Mouse (Mus musculus) hindbrain, embryonic 13.5 days (tissue): ENCODE results near the gene Stk24. TPM values are rescaled to one million over a fixed set of nuclear protein-coding genes. Genes with fewer than 3 reads are reported as not detected.

ENCODE experiments used
- ATAC-seq: fragments of 200-750 bp; cut with Nextera tagmentation; 2 replicates; pipeline ENCODE4 v1.8.0; 2017; ENCODE audit warnings: moderate TSS enrichment; ENCODE audit not compliant: low FRiP score
- H3K27ac ChIP-seq: fragments of 300-500 bp; sonication (generic); 2 replicates; pipeline ENCODE4 v1.5.1; 2015; ENCODE audit warnings: inconsistent platforms, mild to moderate bottlenecking, moderate library complexity
- H3K27me3 ChIP-seq: fragments of 300-500 bp; sonication (generic); 2 replicates; pipeline ENCODE4 v1.6.1; 2015; ENCODE audit warnings: mild to moderate bottlenecking, inconsistent platforms
- H3K36me3 ChIP-seq: fragments of 300-500 bp; sonication (generic); 2 replicates; pipeline ENCODE4 v1.6.1; 2015; ENCODE audit warnings: mild to moderate bottlenecking, inconsistent platforms
- H3K4me1 ChIP-seq: fragments of 300-500 bp; sonication (generic); replicated peaks from 2 replicates; pipeline ENCODE4 v1.6.1; 2015; ENCODE audit warnings: inconsistent platforms
- H3K4me2 ChIP-seq: fragments of 300-500 bp; sonication (generic); 2 replicates; pipeline ENCODE4 v1.6.1; 2015; ENCODE audit warnings: inconsistent platforms, mild to moderate bottlenecking, moderate library complexity
- H3K4me3 ChIP-seq: fragments of 300-500 bp; sonication (generic); 2 replicates; pipeline ENCODE4 v1.5.1; 2015; ENCODE audit warnings: mild to moderate bottlenecking, inconsistent platforms
- H3K9ac ChIP-seq: fragments of 300-500 bp; sonication (generic); 2 replicates; pipeline ENCODE4 v1.6.1; 2015; ENCODE audit warnings: mild to moderate bottlenecking, inconsistent platforms
- H3K9me3 ChIP-seq: fragments of 300-500 bp; sonication (generic); 2 replicates; pipeline ENCODE4 v1.6.1; 2016; ENCODE audit warnings: inconsistent platforms
- WGBS: fragments of 180-500 bp; shearing (Covaris S2); methylation state at CpG from one replicate; pipeline ENCODE4 v1.1.7; 2015; 5-methylcytosine and 5-hydroxymethylcytosine counted together
- polyA plus RNA-seq: library from polyadenylated mRNA; unstranded; fragments of >200 nt; fragmentation: Nextera tagmentation; extraction: Ambion mirVana; gene quantifications from 2 replicates; pipeline ENCODE4 v1.2.1, GENCODE M21; 2015

The Stk24 gene
- polyA plus RNA-seq, 1 experiment from 2014 or later: 20.2 TPM

DNA sequence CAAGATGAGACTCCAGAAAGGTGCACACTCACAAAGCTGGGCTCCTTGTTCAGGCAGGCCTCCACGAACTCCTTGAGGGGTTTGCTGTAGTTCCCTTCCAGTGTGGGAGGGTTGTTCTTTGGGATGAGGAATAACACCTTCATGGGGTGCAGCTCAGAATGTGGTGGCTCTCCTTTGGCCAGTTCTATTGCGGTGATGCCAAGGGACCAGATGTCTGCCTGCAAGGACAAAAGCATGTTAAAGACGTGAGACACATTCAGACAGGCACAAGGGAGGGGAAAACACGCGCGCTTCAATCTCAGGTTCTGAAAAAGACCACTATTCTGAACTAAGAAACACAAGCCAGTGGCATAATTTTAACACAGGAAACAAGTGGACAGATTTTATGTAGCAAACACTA is 82.7 kb downstream of the Stk24 start:
- H3K4me3 ChIP-seq: no peak overlapping the region
- peaks cover 54% of the 10 kb centered on the region for H3K36me3 ChIP-seq

DNA sequence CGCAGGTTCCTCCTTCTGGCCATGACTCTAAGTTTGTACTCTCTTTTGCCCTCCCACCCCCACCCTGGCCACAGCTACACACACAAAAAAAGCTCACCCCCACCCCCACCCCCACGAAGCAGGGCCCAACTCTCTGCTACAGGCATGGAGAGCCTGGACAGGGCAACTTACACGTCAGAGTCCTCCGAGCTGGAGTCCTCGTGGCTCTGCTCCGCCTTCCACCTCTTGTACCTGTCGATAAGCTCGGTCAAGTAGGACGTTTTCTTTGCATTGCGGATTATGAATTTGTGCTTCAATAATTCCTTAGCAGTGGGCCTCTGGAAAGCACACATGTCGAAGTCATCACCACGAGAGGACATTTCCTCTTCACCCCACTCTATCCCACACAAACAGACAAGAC is 85.3 kb downstream of the Stk24 start:
- peaks cover 54% of the 10 kb centered on the region for H3K36me3 ChIP-seq
- no peak overlapping the region for H3K27ac ChIP-seq
- no peaks in the 10 kb centered on the region for H3K4me1 ChIP-seq
- no peak overlapping the region for H3K4me3 ChIP-seq
- ATAC-seq: no peak
- WGBS: 91% methylated on average over 12 of the region's 12 CpGs
- H3K9me3 ChIP-seq: no peaks in the 10 kb centered on the region
- H3K4me2 ChIP-seq: no peak overlapping the region
- H3K27me3 ChIP-seq: no peaks in the 10 kb centered on the region
- H3K9ac ChIP-seq: no peak overlapping the region

More for the DNA sequence above, 82.7 kb downstream of the Stk24 start:
- Histone ChIP-seq H3K9ac (no peak overlapping the region), H3K4me1 (no peaks in the 10 kb centered on the region), H3K9me3 (no peaks in the 10 kb centered on the region), H3K4me2 (no peak overlapping the region), H3K27me3 (no peaks in the 10 kb centered on the region), H3K27ac (no peak overlapping the region)
- 90% methylated on average over 6 of the region's 6 CpGs for WGBS
- ATAC-seq: no peak

- Histone ChIP-seq H3K4me3 (no peak overlapping the region), H3K27me3 (no peaks in the 10 kb centered on the region), H3K27ac (no peak overlapping the region), H3K36me3 (peaks cover 56% of the 10 kb centered on the region), H3K9ac (no peak overlapping the region), H3K9me3 (no peaks in the 10 kb centered on the region), H3K4me1 (no peaks in the 10 kb centered on the region), H3K4me2 (no peak overlapping the region)
- no peak for ATAC-seq
- 92% methylated on average over 3 of the region's 3 CpGs for whole genome bisulfite sequencing
Measured at GRCm38 (mm10) chr14:121292391-121292790, 87.4 kb downstream of the Stk24 start.

DNA sequence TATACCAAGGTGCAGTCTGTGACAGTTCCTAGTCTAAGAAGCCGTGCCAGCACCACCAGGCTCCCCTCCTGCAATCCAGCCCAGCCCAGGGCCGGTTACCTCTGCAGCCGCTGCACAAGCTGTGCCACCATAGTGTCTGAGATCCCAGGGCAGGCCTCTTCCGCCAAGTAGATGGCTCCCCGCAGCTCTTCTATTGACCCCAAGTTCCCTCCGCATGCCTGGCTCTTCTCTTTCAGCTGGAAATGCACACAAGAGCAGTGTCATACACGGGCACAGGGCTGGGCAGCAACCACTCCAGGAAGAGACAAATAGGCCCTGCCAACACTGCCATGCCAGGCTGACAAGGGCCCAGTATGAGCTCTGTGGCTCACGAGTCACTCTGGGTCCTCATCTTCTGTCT is 87.9 kb downstream of the Stk24 start:
- 83% methylated on average over 8 of the region's 8 CpGs for WGBS
- Histone ChIP-seq H3K36me3 (peaks cover 58% of the 10 kb centered on the region), H3K4me1 (no peaks in the 10 kb centered on the region), H3K27ac (no peak overlapping the region), H3K4me2 (no peak overlapping the region), H3K9ac (no peak overlapping the region), H3K27me3 (no peaks in the 10 kb centered on the region), H3K4me3 (no peak overlapping the region), H3K9me3 (no peaks in the 10 kb centered on the region)
- ATAC-seq: no peak

DNA sequence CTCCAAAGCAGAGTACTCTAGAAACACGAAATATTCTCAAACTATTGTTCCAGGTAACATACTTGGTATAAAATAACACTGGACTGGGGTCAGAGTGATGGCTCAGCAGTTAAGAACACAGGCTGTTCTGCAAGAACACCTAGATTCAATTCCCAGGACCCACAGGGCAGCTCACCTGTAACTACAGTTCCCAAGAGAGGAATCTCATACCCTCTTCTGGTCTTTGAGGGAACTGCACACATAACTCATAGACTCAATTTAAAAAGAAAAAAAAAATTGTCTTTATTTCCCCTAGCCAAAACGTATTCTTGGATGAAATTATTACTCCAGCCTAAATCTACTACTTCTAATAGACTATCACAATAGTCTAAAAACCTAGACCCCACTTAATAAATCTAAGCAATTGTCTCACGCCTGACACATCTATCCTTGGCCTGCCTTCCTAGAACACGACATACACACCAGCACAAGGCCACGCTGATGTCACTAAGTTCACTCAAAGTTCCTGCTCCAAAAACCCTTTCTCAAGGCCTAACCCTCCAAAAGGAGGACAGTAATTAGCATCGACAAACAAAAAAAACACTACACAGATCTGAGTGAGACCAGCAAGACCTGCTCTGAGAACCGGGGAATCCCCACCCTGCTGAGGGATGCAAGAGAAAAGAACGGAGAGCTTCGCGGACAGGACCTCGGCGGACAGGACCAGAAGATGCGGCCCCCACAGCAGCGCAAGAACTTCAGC is 94.3 kb downstream of the Stk24 start:
- WGBS: 95% methylated on average over 14 of the region's 14 CpGs
- no peaks in the 10 kb centered on the region for H3K9me3 ChIP-seq
- H3K4me1 ChIP-seq: no peaks in the 10 kb centered on the region
- no peak overlapping the region for H3K4me3 ChIP-seq
- no peaks in the 10 kb centered on the region for H3K27me3 ChIP-seq
- no peak overlapping the region for H3K9ac ChIP-seq
- no peak overlapping the region for H3K4me2 ChIP-seq
- ATAC-seq: peak; percentile 27; the same call in 1 of the 2 replicates
- H3K27ac ChIP-seq: no peak overlapping the region
- peaks cover 72% of the 10 kb centered on the region for H3K36me3 ChIP-seq

GRCm38 (mm10) chr14:121281336-121281710 is 98.5 kb downstream of the Stk24 start:
- Histone ChIP-seq H3K27me3 (no peaks in the 10 kb centered on the region), H3K4me2 (no peak overlapping the region), H3K4me1 (no peaks in the 10 kb centered on the region), H3K4me3 (no peak overlapping the region), H3K9ac (no peak overlapping the region), H3K36me3 (peaks cover 81% of the 10 kb centered on the region), H3K9me3 (no peaks in the 10 kb centered on the region), H3K27ac (no peak overlapping the region)
- ATAC-seq: no peak

- H3K4me3 ChIP-seq: no peak overlapping the region
- H3K4me1 ChIP-seq: no peaks in the 10 kb centered on the region
- no peak overlapping the region for H3K27ac ChIP-seq
- H3K36me3 ChIP-seq: peaks cover 82% of the 10 kb centered on the region
- no peak overlapping the region for H3K9ac ChIP-seq
- WGBS: 83% methylated on average over 16 of the region's 16 CpGs
- no peak for ATAC-seq
- no peaks in the 10 kb centered on the region for H3K27me3 ChIP-seq
- H3K9me3 ChIP-seq: no peaks in the 10 kb centered on the region
- H3K4me2 ChIP-seq: no peak overlapping the region
Measured at GRCm38 (mm10) chr14:121280601-121281335, 99.0 kb downstream of the Stk24 start.

GRCm38 (mm10) chr14:121279106-121279505 is 100.7 kb downstream of the Stk24 start:
- ATAC-seq: peak; percentile 57
- Histone ChIP-seq H3K9ac (no peak overlapping the region), H3K4me1 (no peaks in the 10 kb centered on the region), H3K4me2 (no peak overlapping the region), H3K4me3 (no peak overlapping the region), H3K36me3 (peaks cover 84% of the 10 kb centered on the region), H3K9me3 (no peaks in the 10 kb centered on the region), H3K27ac (no peak overlapping the region), H3K27me3 (no peaks in the 10 kb centered on the region)
- WGBS: 39% methylated on average over 6 of the region's 6 CpGs

- H3K4me3 ChIP-seq: no peak overlapping the region
- no peaks in the 10 kb centered on the region for H3K27me3 ChIP-seq
- H3K9me3 ChIP-seq: no peaks in the 10 kb centered on the region
- H3K4me1 ChIP-seq: no peaks in the 10 kb centered on the region
- H3K9ac ChIP-seq: no peak overlapping the region; the same call in 1 of the 2 replicates
- 81% methylated on average over 10 of the region's 10 CpGs for WGBS
- no peak for ATAC-seq
- no peak overlapping the region for H3K4me2 ChIP-seq
- H3K27ac ChIP-seq: no peak overlapping the region
- H3K36me3 ChIP-seq: peaks cover 84% of the 10 kb centered on the region
Measured at GRCm38 (mm10) chr14:121276016-121276415, 103.8 kb downstream of the Stk24 start.

GRCm38 (mm10) chr14:121274985-121275384 is 104.8 kb downstream of the Stk24 start:
- H3K27me3 ChIP-seq: no peaks in the 10 kb centered on the region
- H3K27ac ChIP-seq: no peak overlapping the region
- no peak overlapping the region for H3K9ac ChIP-seq
- peaks cover 82% of the 10 kb centered on the region for H3K36me3 ChIP-seq
- ATAC-seq: no peak
- WGBS: 83% methylated on average over 12 of the region's 12 CpGs
- H3K4me3 ChIP-seq: no peak overlapping the region
- H3K4me1 ChIP-seq: no peaks in the 10 kb centered on the region
- H3K4me2 ChIP-seq: no peak overlapping the region
- H3K9me3 ChIP-seq: no peaks in the 10 kb centered on the region

DNA sequence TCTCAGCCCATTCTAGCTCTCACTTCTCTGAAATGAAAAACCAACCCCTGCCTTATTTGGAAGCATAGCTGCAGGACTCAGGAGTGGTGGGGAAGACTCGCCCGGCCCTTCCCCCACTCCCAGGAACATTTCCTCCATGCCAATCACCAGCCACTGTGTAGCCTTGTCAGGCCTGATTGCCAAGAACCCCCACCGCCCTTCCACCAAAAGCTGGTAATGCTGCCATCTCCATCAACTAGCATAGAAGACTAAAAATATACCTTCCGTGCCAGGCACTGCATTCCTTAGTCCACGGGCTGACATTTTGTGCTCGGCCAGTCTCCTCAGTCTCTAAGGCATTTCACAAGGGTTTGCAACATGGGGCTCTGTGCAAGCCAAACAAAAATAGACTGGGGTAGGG is 109.3 kb downstream of the Stk24 start:
- H3K4me3 ChIP-seq: no peak overlapping the region
- no peak for ATAC-seq

GRCm38 (mm10) chr14:121267801-121268200 is 112.0 kb downstream of the Stk24 start:
- no peak overlapping the region for H3K4me3 ChIP-seq
- H3K36me3 ChIP-seq: peaks cover 47% of the 10 kb centered on the region
- no peak overlapping the region for H3K9ac ChIP-seq
- H3K27me3 ChIP-seq: no peaks in the 10 kb centered on the region
- no peak overlapping the region for H3K27ac ChIP-seq
- no peak overlapping the region for H3K4me2 ChIP-seq
- 89% methylated on average over 8 of the region's 8 CpGs for WGBS
- ATAC-seq: no peak
- H3K4me1 ChIP-seq: no peaks in the 10 kb centered on the region
- H3K9me3 ChIP-seq: no peaks in the 10 kb centered on the region

More for the DNA sequence above, 109.3 kb downstream of the Stk24 start:
- Histone ChIP-seq H3K4me2 (no peak overlapping the region), H3K9ac (no peak overlapping the region), H3K27ac (no peak overlapping the region), H3K36me3 (peaks cover 65% of the 10 kb centered on the region), H3K9me3 (no peaks in the 10 kb centered on the region), H3K4me1 (no peaks in the 10 kb centered on the region), H3K27me3 (no peaks in the 10 kb centered on the region)
- 83% methylated on average over 6 of the region's 6 CpGs for WGBS

DNA sequence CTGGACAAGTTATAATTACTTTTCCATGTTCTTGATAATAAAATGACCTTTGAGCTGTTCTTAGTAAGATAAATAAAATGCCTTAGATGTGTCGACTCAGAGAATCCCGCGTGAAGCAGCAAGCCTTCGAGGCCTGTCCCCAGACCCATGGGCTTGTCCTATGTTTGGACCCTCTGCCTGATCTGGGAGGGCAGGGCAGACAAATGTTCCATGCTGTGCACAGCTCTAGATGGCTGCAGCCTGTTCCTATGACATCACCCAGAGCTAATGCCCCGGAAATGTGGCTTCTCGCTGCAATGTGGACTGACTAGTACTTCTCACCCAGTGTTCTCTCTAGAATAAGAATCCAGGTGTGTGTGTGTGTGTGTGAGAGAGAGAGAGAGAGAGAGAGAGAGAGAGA is 115.4 kb downstream of the Stk24 start:
- no peak overlapping the region for H3K4me2 ChIP-seq
- peaks cover 17% of the 10 kb centered on the region for H3K36me3 ChIP-seq
- no peaks in the 10 kb centered on the region for H3K9me3 ChIP-seq
- no peak overlapping the region for H3K9ac ChIP-seq
- 0 out of 2 replicates have a peak, but pooled peaks cover 3% of the 10 kb centered on the region for H3K4me1 ChIP-seq
- no peak for ATAC-seq
- 87% methylated on average over 6 of the region's 6 CpGs for WGBS
- no peak overlapping the region for H3K27ac ChIP-seq
- no peak overlapping the region for H3K4me3 ChIP-seq
- no peaks in the 10 kb centered on the region for H3K27me3 ChIP-seq
